Mouse (Mus musculus) stomach, postnatal 0 days (tissue): ENCODE results near the gene Tmem176b. TPM values are rescaled to one million over a fixed set of nuclear protein-coding genes. Genes with fewer than 3 reads are reported as not detected.
A peak's percentile ranks its signal among the peaks of the same experiment; 100 is the strongest.

Experiments
- ATAC-seq: fragments of 200-750 bp; cut with Nextera tagmentation; 2 replicates; pipeline ENCODE4 v1.8.0; 2017; ENCODE audit not compliant: low FRiP score, low TSS enrichment
- DNase-seq: peaks from one replicate; pipeline ENCODE4 v3.0.0-alpha.2; 2016; ENCODE audit warnings: low spot score
- H3K27ac ChIP-seq: fragments of 300-500 bp; sonication (generic); replicated peaks from 2 replicates; pipeline ENCODE4 v1.5.1; 2014; ENCODE audit warnings: mild to moderate bottlenecking, control low read depth
- H3K27me3 ChIP-seq: fragments of 300-500 bp; sonication (generic); 2 replicates; pipeline ENCODE4 v1.6.1; 2014; ENCODE audit warnings: low read length; ENCODE audit not compliant: control insufficient read depth, insufficient read depth
- H3K36me3 ChIP-seq: fragments of 300-500 bp; sonication (generic); 2 replicates; pipeline ENCODE4 v1.6.1; 2014; ENCODE audit warnings: low read length, mixed read lengths; ENCODE audit not compliant: control insufficient read depth, insufficient read depth
- H3K4me1 ChIP-seq: fragments of 300-500 bp; sonication (generic); replicated peaks from 2 replicates; pipeline ENCODE4 v1.6.1; 2014; ENCODE audit warnings: antibody characterized with exemption; ENCODE audit not compliant: control insufficient read depth, insufficient read depth
- H3K4me2 ChIP-seq: fragments of 300-500 bp; sonication (generic); replicated peaks from 2 replicates; pipeline ENCODE4 v1.6.1; 2014; ENCODE audit warnings: low read depth, mild to moderate bottlenecking, control low read depth, moderate library complexity
- H3K4me3 ChIP-seq: fragments of 300-500 bp; sonication (generic); 2 replicates; pipeline ENCODE4 v1.5.1; 2014; ENCODE audit warnings: low read depth, low read length, control low read depth
- H3K9ac ChIP-seq: fragments of 300-500 bp; sonication (generic); 2 replicates; pipeline ENCODE4 v1.6.1; 2014; ENCODE audit warnings: mild to moderate bottlenecking, low read length, control low read depth, mixed read lengths
- H3K9me3 ChIP-seq: fragments of 300-500 bp; sonication (generic); 2 replicates; pipeline ENCODE4 v1.6.1; 2016; ENCODE audit warnings: low read length; ENCODE audit not compliant: control insufficient read depth
- CTCF ChIP-seq: IDR thresholded peaks from 2 replicates; pipeline ENCODE4 v1.5.1; 2016; ENCODE audit warnings: antibody characterized with exemption, low read depth, mild to moderate bottlenecking, moderate library complexity
- EP300 ChIP-seq: optimal IDR thresholded peaks from 2 replicates; pipeline ENCODE3; 2016; ENCODE audit warnings: antibody characterized with exemption
- WGBS: fragments of 180-500 bp; shearing (Covaris S2); extraction: QIAGEN DNeasy Blood & Tissue Kit; methylation state at CpG from one replicate; pipeline ENCODE4 v1.1.7; 2014; 5-methylcytosine and 5-hydroxymethylcytosine counted together
- polyA plus RNA-seq: library from polyadenylated mRNA; unstranded; fragments of >200 nt; fragmentation: Nextera tagmentation; extraction: Ambion mirVana; gene quantifications from 2 replicates; pipeline ENCODE4 v1.2.1, GENCODE M21; 2015

Tmem176b gene
- polyA plus RNA-seq, 1 experiment from 2014 or later: 254 TPM

DNA sequence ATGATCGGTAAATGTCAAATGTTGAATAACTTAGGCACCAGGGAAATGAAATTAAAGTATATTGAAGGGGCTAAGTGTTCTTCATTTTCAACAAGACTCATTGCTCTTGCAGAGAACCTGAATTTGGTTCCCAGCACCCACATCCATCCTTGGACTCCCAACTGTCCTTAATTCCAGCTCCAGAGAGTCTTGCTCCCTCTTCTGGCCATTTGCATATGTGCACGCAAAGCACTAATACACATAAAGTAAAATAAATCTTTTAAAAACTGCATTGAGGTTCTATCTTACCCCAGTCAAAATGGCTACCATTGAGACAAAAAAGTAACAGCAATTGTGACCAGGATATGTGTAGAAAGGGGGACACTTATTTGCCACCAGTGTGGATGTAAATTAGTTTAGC lies 12.9 kb upstream of the Tmem176b start:
- 98% methylated on average over 2 of the region's 2 CpGs for WGBS
- DNase-seq (no peak), ATAC-seq (no peak)
- no peaks in the 10 kb centered on the region for H3K36me3 ChIP-seq
- no peak for TF ChIP-seq EP300
- TF ChIP-seq CTCF: peak; percentile 47
- no peaks in the 10 kb centered on the region for H3K4me1 ChIP-seq
- H3K9ac ChIP-seq: no peak overlapping the region
- H3K4me3 ChIP-seq: no peak overlapping the region
- H3K27ac ChIP-seq: no peak overlapping the region
- H3K9me3 ChIP-seq: no peaks in the 10 kb centered on the region
- H3K27me3 ChIP-seq: no peaks in the 10 kb centered on the region
- H3K4me2 ChIP-seq: no peak overlapping the region

GRCm38 (mm10) chr6:48851820-48852491 lies 10.7 kb upstream of the Tmem176b start:
- H3K4me2 ChIP-seq: peak overlapping the region; percentile 51
- H3K4me1 ChIP-seq: no peaks in the 10 kb centered on the region
- H3K27me3 ChIP-seq: no peaks in the 10 kb centered on the region
- TF ChIP-seq EP300 (no peak), CTCF (no peak)
- H3K27ac ChIP-seq: peak overlapping the region; percentile 85
- no peaks in the 10 kb centered on the region for H3K36me3 ChIP-seq
- ATAC-seq (peak; percentile 71), DNase-seq (peak; percentile 50)
- peak overlapping the region; percentile 43 for H3K9ac ChIP-seq
- peak overlapping the region; percentile 27 for H3K4me3 ChIP-seq
- no peaks in the 10 kb centered on the region for H3K9me3 ChIP-seq
- WGBS: 1% methylated on average over 28 of the region's 29 CpGs

DNA sequence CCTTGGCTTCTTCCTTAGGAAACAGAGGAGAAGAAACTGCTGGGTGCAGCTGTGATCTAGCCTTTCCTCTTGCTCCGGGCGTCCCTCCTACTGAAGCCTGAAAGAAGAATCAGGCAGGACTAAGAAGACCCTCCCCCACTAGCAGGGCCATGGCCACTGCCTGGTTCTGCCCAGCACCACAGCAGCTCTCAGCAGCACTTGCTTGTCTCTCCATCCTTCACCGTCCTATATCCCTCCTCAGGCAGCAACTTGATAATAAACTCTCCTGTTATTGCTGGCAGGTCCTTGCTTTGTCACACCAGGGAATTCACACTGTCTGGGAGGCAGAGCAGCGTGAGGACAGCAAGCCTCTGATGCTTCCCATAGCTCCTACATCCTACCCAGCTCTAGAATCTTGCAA lies 3.8 kb upstream of the Tmem176b start:
- 79% methylated on average over 4 of the region's 4 CpGs for WGBS
- DNase-seq: no peak
- H3K27ac ChIP-seq: no peak overlapping the region
- H3K27me3 ChIP-seq: no peaks in the 10 kb centered on the region
- TF ChIP-seq EP300 (no peak), CTCF (no peak)
- no peaks in the 10 kb centered on the region for H3K9me3 ChIP-seq
- no peak overlapping the region for H3K9ac ChIP-seq
- peaks cover 10% of the 10 kb centered on the region for H3K36me3 ChIP-seq
- H3K4me1 ChIP-seq: peaks cover 5% of the 10 kb centered on the region
- ATAC-seq: no peak
- no peak overlapping the region for H3K4me2 ChIP-seq
- H3K4me3 ChIP-seq: no peak overlapping the region

- Histone ChIP-seq H3K9ac (peak overlapping the region; percentile 75), H3K27ac (peak overlapping the region; percentile 95), H3K27me3 (no peaks in the 10 kb centered on the region), H3K9me3 (no peaks in the 10 kb centered on the region), H3K36me3 (peaks cover 17% of the 10 kb centered on the region), H3K4me2 (peak overlapping the region; percentile 89), H3K4me1 (peaks cover 5% of the 10 kb centered on the region), H3K4me3 (peak overlapping the region; percentile 54)
- TF ChIP-seq CTCF (peak; percentile 67), EP300 (no peak)
- peak; percentile 63 for DNase-seq
- no peak for ATAC-seq
- WGBS: 41% methylated on average over 11 of the region's 11 CpGs
These were observed 981 bp upstream of the Tmem176b start for GRCm38 (mm10) chr6:48842111-48842842.

DNA sequence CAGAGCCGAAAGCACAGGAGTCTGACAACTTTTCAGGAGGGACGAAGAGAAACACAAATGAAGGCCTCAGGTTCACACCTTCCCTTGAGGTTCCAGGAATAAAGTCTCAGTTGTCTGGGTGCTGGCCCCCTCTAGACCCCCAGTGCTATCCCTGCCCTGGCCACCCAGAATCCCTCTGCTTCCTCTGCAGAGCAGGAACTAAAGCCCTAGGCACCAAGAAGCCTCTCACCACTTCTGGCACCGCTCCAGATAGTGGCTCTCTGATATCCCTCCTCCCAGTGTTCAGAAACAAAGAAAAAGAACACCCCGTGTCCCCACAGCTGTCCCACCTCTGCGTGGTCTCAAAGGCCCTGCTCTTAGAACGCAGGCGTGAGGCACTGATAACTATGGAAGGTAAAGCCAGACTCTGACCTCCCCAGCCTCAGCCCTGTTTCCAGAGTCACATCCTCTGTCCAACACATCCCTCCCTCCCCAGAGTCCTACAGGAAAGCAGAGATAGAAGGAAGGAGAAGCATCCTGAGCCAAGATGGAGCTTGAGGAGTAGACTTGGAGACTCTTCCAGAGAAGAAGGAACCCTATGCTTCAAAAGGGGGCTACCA lies 826 bp downstream of the Tmem176b start, which contains the start of gene Tmem176a:
TSS of gene Tmem176a (plus strand) at position 549 of the 599 bp plus-strand sequence.
- peak; percentile 56 for DNase-seq
- TF ChIP-seq CTCF (no peak), EP300 (no peak)
- 3% methylated on average over 7 of the region's 7 CpGs for WGBS
- Histone ChIP-seq H3K4me3 (peak within 1 kb of the TSS; percentile 54), H3K9me3 (no peaks in the 10 kb centered on the region), H3K27me3 (no peaks in the 10 kb centered on the region), H3K4me2 (peak within 1 kb of the TSS; percentile 89), H3K9ac (peak within 1 kb of the TSS; percentile 75), H3K27ac (peak within 1 kb of the TSS; percentile 95), H3K36me3 (peaks cover 17% of the 10 kb centered on the region), H3K4me1 (peaks cover 5% of the 10 kb centered on the region)
- peak; percentile 19 for ATAC-seq
